Mouse (Mus musculus) effector memory CD4-positive, alpha-beta T cell, adult 5 months (primary cell): Measurements from ENCODE around the gene Phldb2. TPM values are rescaled to one million over a fixed set of nuclear protein-coding genes. Genes with fewer than 3 reads are reported as not detected.

Experiments used
- polyA plus RNA-seq: library from polyadenylated mRNA; unstranded; fragments of 100-300 nt; shearing (Covaris generic); gene quantifications from one replicate; pipeline ENCODE4 v1.2.1, GENCODE M21; 2017

The Phldb2 gene
- polyA plus RNA-seq = not detected

GRCm38 (mm10) chr16:45953394-45953793 lies at the start of gene Phldb2:
Phldb2 (minus strand) TSS chr16:45953598.

GRCm38 (mm10) chr16:45742615-45743476 lies 210.6 kb downstream of the Phldb2 start, which contains the start of gene Abhd10:
Abhd10 (minus strand) TSS chr16:45742955.

GRCm38 (mm10) chr16:45724061-45724741 lies 229.2 kb downstream of the Phldb2 start, which contains the start of gene Tagln3:
Tagln3 (minus strand) TSS chr16:45724608.

Other genes starting within 250 kb of the Phldb2 start
- gene Tagln3, start 229.0 kb downstream of the Phldb2 start, polyA plus RNA-seq = not detected
- gene Abhd10, start 210.6 kb downstream of the Phldb2 start, polyA plus RNA-seq = 32.6 TPM
- gene Plcxd2, start 56.6 kb upstream of the Phldb2 start, polyA plus RNA-seq = 88.1 TPM
- gene Cd96, start 166.7 kb upstream of the Phldb2 start, polyA plus RNA-seq = 151 TPM
- gene Gm4737, start 201.5 kb upstream of the Phldb2 start, polyA plus RNA-seq = 13.1 TPM